Mouse (Mus musculus) gastrocnemius, postnatal 25 days (tissue): Measurements from ENCODE around the gene Wnk3. TPM values are rescaled to one million over a fixed set of nuclear protein-coding genes. Genes with fewer than 3 reads are reported as not detected.
"Not testable (repeated sequence)": the region's sequence is repeated elsewhere in the genome, so short reads cannot be mapped to it uniquely, and the experiment has no call there.

Experiments
- DNase-seq: peaks from one replicate; pipeline ENCODE4 v3.0.0; 2022
- long read RNA-seq, 2 experiments: library from polyadenylated mRNA; stranded (forward); transcript quantifications; one replicate each; pipeline ENCODE4 v2.0.0; 2021
- total RNA-seq, 2 experiments: library from RNA; stranded (reverse); gene quantifications; 1 replicate in 1 of 2; 2 replicates in 1 of 2; pipeline ENCODE4 v1.2.3; 2021

Wnk3 gene
- 1 to 10 TPM in 1 of 2 experiments, under 1 TPM in 1; 0.54 to 1.0 TPM for total RNA-seq
- long read RNA-seq, experiment 1 = 0 reads
- long read RNA-seq, experiment 2 = 0 reads

GRCm38 (mm10) chrX:151197778-151198177, at the start of gene Wnk3:
Wnk3 (plus strand) TSS chrX:151198078.
- no peak for DNase-seq

- DNase-seq = no peak
These were observed 39.5 kb upstream of the Wnk3 start for GRCm38 (mm10) chrX:151158414-151158813.

GRCm38 (mm10) chrX:151168438-151169131, 29.3 kb upstream of the Wnk3 start:
- peak; percentile 8 for DNase-seq

GRCm38 (mm10) chrX:151169261-151169961, 28.5 kb upstream of the Wnk3 start:
- peak; percentile 15 for DNase-seq

- not testable (repeated sequence) for DNase-seq
These were observed 24.7 kb upstream of the Wnk3 start for GRCm38 (mm10) chrX:151173134-151173533.

GRCm38 (mm10) chrX:151298329-151298728, 100.5 kb downstream of the Wnk3 start:
- DNase-seq = no peak

GRCm38 (mm10) chrX:151313732-151314131, 115.9 kb downstream of the Wnk3 start:
- no peak for DNase-seq

- no peak for DNase-seq
These were observed 135.7 kb downstream of the Wnk3 start for GRCm38 (mm10) chrX:151333615-151334014.

- peak; percentile 75 for DNase-seq
These were observed 139.9 kb downstream of the Wnk3 start for GRCm38 (mm10) chrX:151337804-151338203.

- peak; percentile 84 for DNase-seq
These were observed 146.1 kb downstream of the Wnk3 start, which contains the start of gene Fam120c for GRCm38 (mm10) chrX:151343761-151344500. Fam120c (plus strand) TSS chrX:151344175.

GRCm38 (mm10) chrX:151344501-151344984, 146.7 kb downstream of the Wnk3 start:
- DNase-seq = peak; percentile 32

GRCm38 (mm10) chrX:151345333-151346125, 147.7 kb downstream of the Wnk3 start:
- DNase-seq = peak; percentile 17

- DNase-seq = no peak
These were observed 149.4 kb downstream of the Wnk3 start for GRCm38 (mm10) chrX:151347278-151347677.

- no peak for DNase-seq
These were observed 151.4 kb downstream of the Wnk3 start for GRCm38 (mm10) chrX:151349322-151349721.

Other genes starting within 250 kb of the Wnk3 start
- 10 to 100 TPM; 33.0 to 37.1 TPM for gene Gnl3l, start 180.8 kb upstream of the Wnk3 start, total RNA-seq
- gene Fgd1, start 151.9 kb upstream of the Wnk3 start, total RNA-seq = 1 to 10 TPM; 1.8 to 2.3 TPM
- gene Tsr2, start 101.5 kb upstream of the Wnk3 start, total RNA-seq = 1 to 10 TPM; 7.1 to 7.4 TPM
- 10 to 100 TPM; 11.4 to 11.7 TPM for gene Fam120c, start 146.1 kb downstream of the Wnk3 start, total RNA-seq